Mouse (Mus musculus) small intestine, adult 2 months (tissue): Measurements from ENCODE around the gene Ntrk3. TPM values are rescaled to one million over a fixed set of nuclear protein-coding genes. Genes with fewer than 3 reads are reported as not detected.

Experiments
- H3K27ac ChIP-seq: fragments of 200-500 bp; 2 replicates; pipeline ENCODE4 v1.5.1; 2012; ENCODE audit warnings: low read depth, low read length, control low read depth, inconsistent platforms; ENCODE audit not compliant: insufficient read depth
- H3K27me3 ChIP-seq: fragments of 200-500 bp; 2 replicates; pipeline ENCODE4 v1.6.1; 2012; ENCODE audit warnings: mild to moderate bottlenecking, moderate library complexity, low read length, inconsistent platforms; ENCODE audit not compliant: control insufficient read depth, insufficient read depth
- H3K36me3 ChIP-seq: fragments of 200-500 bp; 2 replicates; pipeline ENCODE4 v1.6.1; 2012; ENCODE audit warnings: mild to moderate bottlenecking, low read length, control low read depth, inconsistent platforms; ENCODE audit not compliant: control insufficient read depth, insufficient read depth
- H3K4me1 ChIP-seq: fragments of 200-500 bp; 2 replicates; pipeline ENCODE4 v1.6.1; 2012; ENCODE audit warnings: low read length, inconsistent platforms, mixed read lengths; ENCODE audit not compliant: control insufficient read depth, insufficient read depth, insufficient read length
- H3K4me3 ChIP-seq: fragments of 200-500 bp; 2 replicates; pipeline ENCODE4 v1.5.1; 2012; ENCODE audit warnings: low read depth, mild to moderate bottlenecking, control low read depth, inconsistent platforms, low read length, moderate library complexity
- CTCF ChIP-seq: fragments of 200-500 bp; IDR thresholded peaks from 2 replicates; pipeline ENCODE4 v1.5.1; 2012; ENCODE audit warnings: low read depth, mild to moderate bottlenecking, control low read depth, inconsistent platforms, low read length, moderate library complexity, mixed read lengths; ENCODE audit not compliant: insufficient replicate concordance, insufficient read length; ENCODE audit errors: extremely low read depth
- POLR2A ChIP-seq: fragments of 200-500 bp; IDR thresholded peaks from 2 replicates; pipeline ENCODE4 v1.6.1; 2012; ENCODE audit warnings: low read depth, mild to moderate bottlenecking, control low read depth, inconsistent platforms, low read length, moderate library complexity
- WGBS: fragments of 180-500 bp; shearing (Covaris S2); methylation state at CpG from one replicate; pipeline ENCODE4 v1.1.7; 2018; 5-methylcytosine and 5-hydroxymethylcytosine counted together
- polyA plus RNA-seq: library from polyadenylated mRNA; depleted of rRNA; stranded (reverse); fragments of >200 nt; gene quantifications from 2 replicates; pipeline ENCODE4 v1.2.3, GENCODE M21; 2012

Ntrk3 gene
- polyA plus RNA-seq, 1 experiment: 0.61 TPM

GRCm38 (mm10) chr7:78478881-78479280 lies 258.9 kb downstream of the Ntrk3 start:
- no peaks in the 10 kb centered on the region for H3K4me1 ChIP-seq
- no peaks in the 10 kb centered on the region for H3K36me3 ChIP-seq
- H3K27ac ChIP-seq: no peak overlapping the region
- no peaks in the 10 kb centered on the region for H3K27me3 ChIP-seq
- no peak overlapping the region for H3K4me3 ChIP-seq
- 74% methylated on average over 2 of the region's 2 CpGs for WGBS
- TF ChIP-seq POLR2A (no peak), CTCF (no peak)

GRCm38 (mm10) chr7:78471755-78472154 lies 266.1 kb downstream of the Ntrk3 start:
- no peaks in the 10 kb centered on the region for H3K27me3 ChIP-seq
- 76% methylated on average over 4 of the region's 4 CpGs for WGBS
- no peak for TF ChIP-seq CTCF
- no peak for TF ChIP-seq POLR2A

GRCm38 (mm10) chr7:78471270-78471669 lies 266.5 kb downstream of the Ntrk3 start:
- H3K27ac ChIP-seq: no peak overlapping the region
- H3K36me3 ChIP-seq: no peaks in the 10 kb centered on the region
- H3K4me1 ChIP-seq: no peaks in the 10 kb centered on the region
- no peaks in the 10 kb centered on the region for H3K27me3 ChIP-seq
- H3K4me3 ChIP-seq: no peak overlapping the region
- TF ChIP-seq POLR2A (no peak), CTCF (no peak)
- WGBS: 76% methylated on average over 1 of the region's 1 CpGs

More at GRCm38 (mm10) chr7:78471755-78472154, 266.1 kb downstream of the Ntrk3 start:
- Histone ChIP-seq H3K27ac (no peak overlapping the region), H3K36me3 (no peaks in the 10 kb centered on the region), H3K4me1 (no peaks in the 10 kb centered on the region), H3K4me3 (no peak overlapping the region)

- Histone ChIP-seq H3K27ac (no peak overlapping the region), H3K36me3 (no peaks in the 10 kb centered on the region), H3K4me3 (no peak overlapping the region), H3K4me1 (no peaks in the 10 kb centered on the region), H3K27me3 (no peaks in the 10 kb centered on the region)
- no peak for TF ChIP-seq POLR2A
- no peak for TF ChIP-seq CTCF
- 69% methylated on average over 5 of the region's 5 CpGs for WGBS
Measured at GRCm38 (mm10) chr7:78462605-78463004, 275.2 kb downstream of the Ntrk3 start.

- no peaks in the 10 kb centered on the region for H3K36me3 ChIP-seq
- H3K27me3 ChIP-seq: no peaks in the 10 kb centered on the region
- no peak for TF ChIP-seq POLR2A
- TF ChIP-seq CTCF: no peak
- H3K27ac ChIP-seq: no peak overlapping the region
- 63% methylated on average over 1 of the region's 1 CpGs for WGBS
- no peak overlapping the region for H3K4me3 ChIP-seq
- no peaks in the 10 kb centered on the region for H3K4me1 ChIP-seq
Measured at GRCm38 (mm10) chr7:78459021-78459420, 278.8 kb downstream of the Ntrk3 start.

- Histone ChIP-seq H3K36me3 (no peaks in the 10 kb centered on the region), H3K27ac (no peak overlapping the region), H3K4me1 (no peaks in the 10 kb centered on the region), H3K4me3 (no peak overlapping the region), H3K27me3 (no peaks in the 10 kb centered on the region)
- WGBS: 59% methylated on average over 2 of the region's 2 CpGs
- no peak for TF ChIP-seq POLR2A
- TF ChIP-seq CTCF: no peak
Measured at GRCm38 (mm10) chr7:78451666-78452065, 286.1 kb downstream of the Ntrk3 start.

GRCm38 (mm10) chr7:78449909-78450592 lies 287.8 kb downstream of the Ntrk3 start:
- Histone ChIP-seq H3K4me3 (no peak overlapping the region), H3K36me3 (no peaks in the 10 kb centered on the region), H3K4me1 (no peaks in the 10 kb centered on the region), H3K27ac (no peak overlapping the region), H3K27me3 (no peaks in the 10 kb centered on the region)
- TF ChIP-seq POLR2A (no peak), CTCF (no peak)
- 83% methylated on average over 6 of the region's 6 CpGs for whole genome bisulfite sequencing

- 69% methylated on average over 2 of the region's 2 CpGs for WGBS
- Histone ChIP-seq H3K4me3 (no peak overlapping the region), H3K36me3 (no peaks in the 10 kb centered on the region), H3K27ac (no peak overlapping the region), H3K4me1 (no peaks in the 10 kb centered on the region), H3K27me3 (no peaks in the 10 kb centered on the region)
- TF ChIP-seq POLR2A (no peak), CTCF (no peak)
Measured at GRCm38 (mm10) chr7:78448841-78449240, 289.0 kb downstream of the Ntrk3 start.
